Mouse (Mus musculus) intestine, postnatal 0 days (tissue): Measurements from ENCODE around the gene Nipbl. TPM values are rescaled to one million over a fixed set of nuclear protein-coding genes. Genes with fewer than 3 reads are reported as not detected.

Experiments used
- ATAC-seq: fragments of 200-750 bp; cut with Nextera tagmentation; 2 replicates; pipeline ENCODE4 v1.8.0; 2017; ENCODE audit warnings: mild to moderate bottlenecking, moderate TSS enrichment, moderate library complexity
- H3K27ac ChIP-seq: fragments of 300-500 bp; sonication (generic); 2 replicates; pipeline ENCODE4 v1.5.1; 2014; ENCODE audit warnings: mild to moderate bottlenecking, low read depth, low read length, moderate library complexity
- H3K27me3 ChIP-seq: fragments of 300-500 bp; sonication (generic); replicated peaks from 2 replicates; pipeline ENCODE4 v1.6.1; 2014; ENCODE audit warnings: low read length, mixed read lengths; ENCODE audit not compliant: control insufficient read depth, insufficient read depth
- H3K36me3 ChIP-seq: fragments of 300-500 bp; sonication (generic); 2 replicates; pipeline ENCODE4 v1.6.1; 2014; ENCODE audit warnings: mild to moderate bottlenecking, moderate library complexity; ENCODE audit not compliant: control insufficient read depth, insufficient read depth
- H3K4me1 ChIP-seq: fragments of 300-500 bp; sonication (generic); replicated peaks from 2 replicates; pipeline ENCODE4 v1.6.1; 2014; ENCODE audit warnings: antibody characterized with exemption, low read length, mixed read lengths; ENCODE audit not compliant: control insufficient read depth, insufficient read depth
- H3K4me2 ChIP-seq: fragments of 300-500 bp; sonication (generic); replicated peaks from 2 replicates; pipeline ENCODE4 v1.6.1; 2014; ENCODE audit warnings: low read depth, mild to moderate bottlenecking, moderate library complexity
- H3K4me3 ChIP-seq: fragments of 300-500 bp; sonication (generic); 2 replicates; pipeline ENCODE4 v1.5.1; 2014; ENCODE audit warnings: low read depth, low read length
- H3K9ac ChIP-seq: fragments of 300-500 bp; sonication (generic); 2 replicates; pipeline ENCODE4 v1.6.1; 2014; ENCODE audit warnings: mild to moderate bottlenecking, low read depth, low read length
- H3K9me3 ChIP-seq: fragments of 300-500 bp; sonication (generic); 2 replicates; pipeline ENCODE4 v1.6.1; 2016; ENCODE audit warnings: mixed run types; ENCODE audit not compliant: control insufficient read depth
- CTCF ChIP-seq: sonication (generic); IDR thresholded peaks from 2 replicates; pipeline ENCODE4 v1.5.1; 2016; ENCODE audit warnings: low read depth, mild to moderate bottlenecking, control low read depth, antibody characterized with exemption, moderate library complexity
- WGBS: fragments of 180-500 bp; shearing (Covaris S2); extraction: QIAGEN DNeasy Blood & Tissue Kit; methylation state at CpG from one replicate; pipeline ENCODE4 v1.1.7; 2014; 5-methylcytosine and 5-hydroxymethylcytosine counted together
- polyA plus RNA-seq: library from polyadenylated mRNA; unstranded; fragments of >200 nt; fragmentation: Nextera tagmentation; extraction: Ambion mirVana; gene quantifications from 2 replicates; pipeline ENCODE4 v1.2.1, GENCODE M21; 2015

Nipbl gene
- polyA plus RNA-seq, 1 experiment from 2014 or later: 9.3 TPM

DNA sequence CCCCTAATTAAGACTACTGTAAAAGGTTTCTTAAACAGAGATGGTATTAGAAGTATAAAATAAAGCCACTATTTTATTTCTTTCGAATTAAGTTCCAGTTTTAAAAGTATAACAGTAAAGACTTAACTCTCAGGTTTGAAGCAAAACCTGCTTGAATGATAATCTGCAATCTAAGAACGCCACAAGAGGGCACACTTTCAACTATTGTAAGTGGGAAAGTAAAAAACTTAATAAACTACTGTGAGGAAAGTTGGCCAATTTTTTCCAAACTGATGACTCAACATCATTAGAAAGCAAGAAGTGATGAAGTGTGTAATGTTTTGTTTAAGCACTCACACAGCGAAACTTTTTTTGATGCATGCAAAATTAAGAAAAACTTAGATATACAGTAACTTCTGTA is 62.0 kb downstream of the Nipbl start:
- H3K9ac ChIP-seq: no peak overlapping the region
- peak; percentile 68 for TF ChIP-seq CTCF
- WGBS: 57% methylated on average over 3 of the region's 3 CpGs
- no peaks in the 10 kb centered on the region for H3K4me1 ChIP-seq
- H3K4me2 ChIP-seq: no peak overlapping the region
- no peaks in the 10 kb centered on the region for H3K36me3 ChIP-seq
- ATAC-seq: no peak
- H3K27me3 ChIP-seq: no peaks in the 10 kb centered on the region
- no peak overlapping the region for H3K4me3 ChIP-seq
- no peaks in the 10 kb centered on the region for H3K9me3 ChIP-seq
- no peak overlapping the region for H3K27ac ChIP-seq

DNA sequence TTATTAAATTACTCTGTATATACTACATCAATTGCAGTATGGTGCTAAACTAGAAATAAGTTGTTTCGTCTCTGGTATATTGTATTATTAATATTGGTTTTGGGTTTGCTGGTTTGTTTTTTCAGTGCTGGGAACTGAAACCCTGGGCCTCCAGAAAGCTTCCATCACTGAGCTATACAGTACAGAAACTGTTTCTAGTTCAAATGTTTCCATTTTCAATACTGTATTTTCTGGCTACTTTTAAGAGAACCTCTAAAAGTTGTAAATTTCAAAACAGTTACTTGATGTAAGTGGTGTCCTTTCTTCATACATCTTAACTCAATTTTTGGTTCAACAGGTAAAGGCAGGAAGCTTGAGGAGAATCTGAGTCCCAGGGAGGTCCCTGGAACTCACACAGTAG is 68.6 kb downstream of the Nipbl start:
- Histone ChIP-seq H3K9ac (no peak overlapping the region), H3K4me1 (no peaks in the 10 kb centered on the region), H3K36me3 (peaks cover 7% of the 10 kb centered on the region), H3K4me2 (no peak overlapping the region), H3K4me3 (no peak overlapping the region), H3K27ac (no peak overlapping the region), H3K27me3 (no peaks in the 10 kb centered on the region), H3K9me3 (no peaks in the 10 kb centered on the region)
- no peak for ATAC-seq
- 95% methylated on average over 1 of the region's 1 CpGs for WGBS
- TF ChIP-seq CTCF: no peak

DNA sequence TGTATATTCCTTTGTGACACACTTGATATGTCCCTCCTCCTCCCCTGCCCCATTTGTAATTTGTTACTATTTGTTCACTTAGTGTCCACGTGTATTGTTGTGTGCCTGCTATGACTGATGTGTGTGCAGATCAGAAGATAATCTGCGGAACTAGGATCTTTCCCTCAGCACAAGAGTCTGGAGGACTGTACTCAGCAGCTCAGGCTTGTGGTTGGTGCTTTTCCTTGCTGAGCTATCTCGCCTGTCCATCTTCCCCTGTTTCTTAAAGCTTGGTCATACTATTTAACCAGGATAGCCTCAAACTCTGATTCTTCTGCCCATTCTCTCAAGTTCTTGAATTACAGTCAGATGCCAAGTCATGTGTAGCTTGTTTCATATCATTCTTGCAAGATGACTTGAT is 69.5 kb downstream of the Nipbl start:
- Histone ChIP-seq H3K4me3 (no peak overlapping the region), H3K4me1 (no peaks in the 10 kb centered on the region), H3K9ac (no peak overlapping the region), H3K4me2 (no peak overlapping the region), H3K27me3 (no peaks in the 10 kb centered on the region), H3K9me3 (no peaks in the 10 kb centered on the region), H3K27ac (no peak overlapping the region), H3K36me3 (peaks cover 11% of the 10 kb centered on the region)
- 56% methylated on average over 3 of the region's 3 CpGs for WGBS
- ATAC-seq: no peak
- TF ChIP-seq CTCF: no peak

DNA sequence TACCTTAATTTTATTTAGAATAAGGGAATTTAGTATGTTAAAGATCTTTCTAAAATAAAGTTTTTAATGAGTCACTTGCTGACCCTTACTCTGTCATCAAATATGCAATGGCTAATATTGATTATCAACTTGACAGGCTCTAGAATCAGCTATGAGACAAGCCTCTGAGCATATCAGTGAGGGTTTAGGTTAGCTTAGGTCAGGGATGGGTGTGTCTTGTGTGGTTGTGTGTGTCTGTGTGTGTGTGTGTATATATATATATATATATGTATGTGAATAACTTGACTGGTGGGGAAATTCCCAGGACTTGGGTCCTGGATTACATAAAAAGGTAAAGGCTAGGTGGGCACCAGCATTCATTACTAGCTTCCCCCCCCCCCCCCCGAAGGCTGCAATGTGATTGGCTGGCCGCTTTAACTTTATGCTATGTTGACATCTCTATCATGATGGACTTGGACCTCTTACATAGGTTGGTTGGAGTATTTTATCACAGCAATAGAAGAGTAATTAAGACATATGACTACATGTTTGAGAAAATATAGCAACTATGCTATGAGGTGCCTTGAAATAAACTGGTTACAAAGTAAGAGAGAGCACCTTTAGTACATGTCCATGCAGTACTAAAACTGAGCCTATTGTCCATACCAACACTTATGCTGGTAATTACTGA is 97.0 kb downstream of the Nipbl start:
- peak; percentile 92 for ATAC-seq
- Histone ChIP-seq H3K27ac (no peak overlapping the region), H3K27me3 (no peaks in the 10 kb centered on the region), H3K4me1 (no peaks in the 10 kb centered on the region), H3K4me3 (no peak overlapping the region), H3K36me3 (peaks cover 27% of the 10 kb centered on the region), H3K9me3 (no peaks in the 10 kb centered on the region), H3K9ac (no peak overlapping the region), H3K4me2 (no peak overlapping the region)
- WGBS: 66% methylated on average over 2 of the region's 2 CpGs
- no peak for TF ChIP-seq CTCF

- Histone ChIP-seq H3K9ac (no peak overlapping the region), H3K27ac (no peak overlapping the region), H3K4me2 (no peak overlapping the region), H3K4me1 (no peaks in the 10 kb centered on the region), H3K9me3 (no peaks in the 10 kb centered on the region), H3K36me3 (peaks cover 30% of the 10 kb centered on the region), H3K27me3 (no peaks in the 10 kb centered on the region), H3K4me3 (no peak overlapping the region)
- WGBS: 65% methylated on average over 4 of the region's 4 CpGs
- no peak for TF ChIP-seq CTCF
- no peak for ATAC-seq
These were observed 103.7 kb downstream of the Nipbl start for GRCm38 (mm10) chr15:8340596-8340995.

GRCm38 (mm10) chr15:8331547-8331946 is 112.7 kb downstream of the Nipbl start:
- no peaks in the 10 kb centered on the region for H3K9me3 ChIP-seq
- ATAC-seq: no peak
- no peaks in the 10 kb centered on the region for H3K4me1 ChIP-seq
- no peak overlapping the region for H3K4me3 ChIP-seq
- no peak overlapping the region for H3K9ac ChIP-seq
- peaks cover 45% of the 10 kb centered on the region for H3K36me3 ChIP-seq
- H3K27ac ChIP-seq: no peak overlapping the region
- H3K4me2 ChIP-seq: no peak overlapping the region
- H3K27me3 ChIP-seq: no peaks in the 10 kb centered on the region
- TF ChIP-seq CTCF: no peak
- 94% methylated on average over 3 of the region's 3 CpGs for WGBS

DNA sequence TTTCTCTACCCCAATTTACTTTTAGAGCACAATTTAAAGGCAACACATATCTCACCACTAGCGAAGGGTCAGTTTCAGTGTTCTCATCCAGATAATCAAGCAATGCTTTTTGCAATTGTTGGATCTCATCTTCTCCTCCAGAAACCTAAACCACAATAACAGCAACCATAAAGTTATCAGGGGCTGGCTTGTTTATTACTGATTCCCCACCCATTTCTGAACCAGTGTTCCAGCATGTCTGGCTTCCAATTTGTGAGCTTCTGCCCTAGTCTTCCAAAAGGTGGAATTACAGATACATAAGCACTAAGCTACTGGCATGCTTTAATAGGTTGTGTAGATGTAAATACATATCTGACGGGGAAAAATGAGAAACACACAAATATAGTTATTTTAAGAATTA is 118.6 kb downstream of the Nipbl start:
- Histone ChIP-seq H3K4me3 (no peak overlapping the region), H3K36me3 (peaks cover 56% of the 10 kb centered on the region), H3K9me3 (no peaks in the 10 kb centered on the region), H3K4me2 (no peak overlapping the region), H3K27me3 (no peaks in the 10 kb centered on the region), H3K9ac (no peak overlapping the region), H3K4me1 (no peaks in the 10 kb centered on the region), H3K27ac (no peak overlapping the region)
- ATAC-seq: no peak
- 96% methylated on average over 2 of the region's 2 CpGs for WGBS
- no peak for TF ChIP-seq CTCF
